Mouse (Mus musculus): ENCODE measurements around the gene Gaa. TPM values are rescaled to one million over a fixed set of nuclear protein-coding genes. Genes with fewer than 3 reads are reported as not detected.

Gene Gaa
- polyA plus RNA-seq (2015; fragmentation: Nextera tagmentation; extraction: Ambion mirVana) = 64.6 and 68.5 TPM in 2 replicates

DNA sequence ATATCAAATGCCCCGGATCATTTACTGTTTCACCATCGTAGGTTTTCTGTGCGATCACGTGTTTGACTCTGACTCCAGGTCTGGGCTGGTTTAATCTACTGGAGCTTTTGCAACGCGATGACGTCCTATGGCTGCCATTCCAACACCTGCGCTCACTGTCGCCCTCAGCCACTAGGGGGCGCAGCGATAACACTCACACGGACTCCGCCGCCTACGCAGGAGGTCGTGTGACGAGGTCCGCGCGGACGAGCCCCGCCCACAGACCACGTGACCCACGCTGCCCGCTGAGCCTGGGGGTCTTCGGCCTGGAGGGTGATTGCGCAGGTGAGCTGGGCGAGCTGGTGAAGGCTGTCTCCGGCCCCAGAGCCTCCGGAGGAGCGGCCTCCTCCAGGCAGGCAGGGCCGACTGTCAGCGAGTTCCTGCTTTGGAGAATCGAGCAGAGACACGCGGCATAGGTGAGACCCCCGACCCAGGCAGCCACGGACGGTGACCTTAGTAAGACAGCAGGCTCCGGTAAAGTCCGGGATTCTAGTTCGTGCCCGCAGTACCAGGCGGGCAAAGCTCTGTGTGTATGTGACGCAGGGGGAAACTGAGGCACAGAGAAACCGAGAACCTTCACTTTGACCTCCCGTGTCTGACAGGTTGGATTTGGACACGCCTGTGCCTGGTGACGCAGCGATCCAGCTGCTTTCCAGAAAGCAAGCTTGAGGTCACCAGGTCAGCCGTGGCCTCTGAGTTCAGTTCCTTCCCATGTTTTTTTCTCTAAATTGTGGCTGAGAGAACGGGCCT is at the start of gene Gaa:
Gaa (plus strand) TSS at position 120 of the 789 bp plus-strand sequence.
- ATAC-seq (replicated peaks; ENCODE audit: low FRiP score, low read depth) (peak; percentile 68), DNase-seq (ENCODE audit: low spot score) (peak; percentile 93)
- Histone ChIP-seq H3K9ac (ENCODE audit: low read depth, low read length) (peak within 1 kb of the TSS; percentile 73), H3K4me1 (replicated peaks; ENCODE audit: insufficient read depth, low read length) (no peaks in the 10 kb centered on the region), H3K27ac (peak within 1 kb of the TSS; percentile 48), H3K4me2 (ENCODE audit: low read length) (peak within 1 kb of the TSS; percentile 99), H3K27me3 (ENCODE audit: insufficient read depth, low read length) (no peaks in the 10 kb centered on the region), H3K4me3 (replicated peaks; ENCODE audit: low read depth, low read length) (peak within 1 kb of the TSS; percentile 67), H3K9me3 (replicated peaks; ENCODE audit: low read length) (no peaks in the 10 kb centered on the region), H3K36me3 (ENCODE audit: insufficient read depth, low read length) (0 out of 2 replicates have a peak, but pooled peaks cover 3% of the 10 kb centered on the region)
- 3% methylated on average over 52 of the region's 52 CpGs for WGBS
- peak; percentile 100 for TF ChIP-seq CTCF (IDR thresholded peaks at IDR 0.05; ENCODE audit: low read depth)

DNA sequence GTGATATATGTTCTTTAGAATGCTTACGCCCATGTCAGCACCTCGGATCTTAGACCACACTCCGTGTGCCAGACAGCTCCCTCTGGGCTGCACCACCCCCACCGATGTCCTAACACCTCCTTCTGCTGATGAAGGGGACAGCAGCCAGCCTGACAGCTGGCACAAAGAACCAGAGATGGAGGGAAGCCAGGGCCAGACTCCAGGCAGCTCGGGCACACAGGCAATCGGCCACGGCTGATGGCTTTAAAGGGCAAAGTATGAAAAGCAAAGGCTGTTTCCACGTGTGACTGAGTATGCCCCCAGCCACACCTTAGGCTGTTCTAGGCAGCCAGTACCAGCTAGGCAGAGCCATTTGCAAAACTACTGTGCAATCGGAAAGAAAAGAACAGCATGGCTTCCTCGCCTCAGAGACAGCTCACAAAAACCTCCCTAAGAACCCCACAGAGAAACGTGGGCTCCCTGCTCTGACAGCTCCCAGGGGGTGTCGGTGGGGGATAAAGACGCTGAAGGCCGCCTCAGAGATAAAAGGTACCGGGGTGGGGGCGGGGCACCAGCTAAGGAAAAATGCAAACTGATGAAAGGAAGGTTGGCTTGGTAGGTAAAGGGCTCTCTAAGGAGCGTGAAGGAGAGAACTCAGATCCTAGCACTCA is 47.7 kb upstream of the Gaa start:
- H3K4me3 ChIP-seq (replicated peaks; ENCODE audit: low read depth, low read length) = no peak overlapping the region
- TF ChIP-seq CTCF (IDR thresholded peaks at IDR 0.05; ENCODE audit: low read depth) = no peak
- H3K9ac ChIP-seq (ENCODE audit: low read depth, low read length) = no peak overlapping the region
- no peaks in the 10 kb centered on the region for H3K36me3 ChIP-seq (ENCODE audit: insufficient read depth, low read length)
- peaks cover 33% of the 10 kb centered on the region for H3K4me1 ChIP-seq (replicated peaks; ENCODE audit: insufficient read depth, low read length)
- H3K4me2 ChIP-seq (ENCODE audit: low read length) = no peak overlapping the region
- no peaks in the 10 kb centered on the region for H3K9me3 ChIP-seq (replicated peaks; ENCODE audit: low read length)
- DNase-seq (ENCODE audit: low spot score) (no peak), ATAC-seq (replicated peaks; ENCODE audit: low FRiP score, low read depth) (peak; percentile 37)
- 31% methylated on average over 17 of the region's 17 CpGs for WGBS
- H3K27me3 ChIP-seq (ENCODE audit: insufficient read depth, low read length) = no peaks in the 10 kb centered on the region
- H3K27ac ChIP-seq = peak overlapping the region; percentile 31; the same call in 1 of the 2 replicates

GRCm38 (mm10) chr11:119221812-119222510 is 45.7 kb upstream of the Gaa start:
- DNase-seq (ENCODE audit: low spot score) = no peak
- ATAC-seq (replicated peaks; ENCODE audit: low FRiP score, low read depth) = peak; percentile 55
- WGBS = 36% methylated on average over 10 of the region's 11 CpGs
- Histone ChIP-seq H3K4me1 (replicated peaks; ENCODE audit: insufficient read depth, low read length) (peaks cover 15% of the 10 kb centered on the region), H3K9me3 (replicated peaks; ENCODE audit: low read length) (no peaks in the 10 kb centered on the region), H3K4me3 (replicated peaks; ENCODE audit: low read depth, low read length) (no peak overlapping the region), H3K4me2 (ENCODE audit: low read length) (no peak overlapping the region), H3K9ac (ENCODE audit: low read depth, low read length) (no peak overlapping the region), H3K36me3 (ENCODE audit: insufficient read depth, low read length) (no peaks in the 10 kb centered on the region), H3K27ac (no peak overlapping the region), H3K27me3 (ENCODE audit: insufficient read depth, low read length) (no peaks in the 10 kb centered on the region)
- TF ChIP-seq CTCF (IDR thresholded peaks at IDR 0.05; ENCODE audit: low read depth) = no peak

DNA sequence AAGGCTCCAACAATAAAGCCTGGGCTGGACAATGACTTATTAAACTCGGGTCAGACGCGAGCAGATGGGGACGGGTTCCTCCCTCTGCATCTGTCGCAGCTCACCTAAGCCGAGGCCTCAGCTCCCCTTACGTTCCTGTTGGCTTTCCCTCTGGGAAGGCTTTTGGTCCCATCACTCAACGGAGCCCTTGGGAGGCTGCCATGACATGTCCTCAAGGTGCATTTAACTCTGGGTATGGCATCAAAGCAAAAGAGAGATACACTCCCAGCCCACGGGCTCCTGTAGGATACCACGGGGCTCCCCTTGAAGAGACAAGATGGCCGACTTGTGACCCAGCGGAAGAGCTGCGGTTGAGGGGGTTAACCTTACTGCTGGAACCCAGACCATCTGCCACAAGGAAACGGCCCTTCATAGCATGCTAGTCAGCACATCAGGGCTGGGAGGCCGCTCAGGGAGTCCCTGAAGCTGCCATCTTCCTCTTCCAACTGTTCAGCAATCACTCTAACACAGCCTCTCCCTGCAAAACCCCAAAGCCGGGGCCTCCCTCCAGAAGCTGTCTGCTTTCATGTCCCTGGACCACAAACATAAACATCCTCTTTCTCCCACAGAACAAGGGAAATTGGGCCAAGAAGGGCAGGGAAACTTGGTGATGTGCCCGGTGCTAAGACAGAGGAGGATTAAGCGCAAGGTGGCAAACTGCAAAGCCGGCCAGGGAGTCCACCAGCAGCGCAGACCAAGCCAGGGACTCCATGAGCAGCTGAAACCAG is 44.4 kb upstream of the Gaa start:
- Histone ChIP-seq H3K27ac (0 out of 2 replicates have a peak overlapping the region, but pooled peaks have one; percentile 13), H3K27me3 (ENCODE audit: insufficient read depth, low read length) (no peaks in the 10 kb centered on the region), H3K9ac (ENCODE audit: low read depth, low read length) (no peak overlapping the region), H3K9me3 (replicated peaks; ENCODE audit: low read length) (no peaks in the 10 kb centered on the region), H3K36me3 (ENCODE audit: insufficient read depth, low read length) (no peaks in the 10 kb centered on the region), H3K4me2 (ENCODE audit: low read length) (no peak overlapping the region), H3K4me1 (replicated peaks; ENCODE audit: insufficient read depth, low read length) (peaks cover 24% of the 10 kb centered on the region), H3K4me3 (replicated peaks; ENCODE audit: low read depth, low read length) (no peak overlapping the region)
- ATAC-seq (replicated peaks; ENCODE audit: low FRiP score, low read depth) = no peak
- 70% methylated on average over 20 of the region's 20 CpGs for WGBS
- no peak for TF ChIP-seq CTCF (IDR thresholded peaks at IDR 0.05; ENCODE audit: low read depth)
- DNase-seq (ENCODE audit: low spot score) = no peak

- Histone ChIP-seq H3K4me2 (ENCODE audit: low read length) (no peak overlapping the region), H3K9ac (ENCODE audit: low read depth, low read length) (no peak overlapping the region), H3K27ac (no peak overlapping the region), H3K9me3 (replicated peaks; ENCODE audit: low read length) (no peaks in the 10 kb centered on the region), H3K36me3 (ENCODE audit: insufficient read depth, low read length) (no peaks in the 10 kb centered on the region), H3K27me3 (ENCODE audit: insufficient read depth, low read length) (no peaks in the 10 kb centered on the region), H3K4me3 (replicated peaks; ENCODE audit: low read depth, low read length) (no peak overlapping the region), H3K4me1 (replicated peaks; ENCODE audit: insufficient read depth, low read length) (peaks cover 29% of the 10 kb centered on the region)
- no peak for TF ChIP-seq CTCF (IDR thresholded peaks at IDR 0.05; ENCODE audit: low read depth)
- ATAC-seq (replicated peaks; ENCODE audit: low FRiP score, low read depth) (no peak), DNase-seq (ENCODE audit: low spot score) (no peak)
- WGBS = 94% methylated on average over 6 of the region's 6 CpGs
Observed at GRCm38 (mm10) chr11:119224926-119225325, 42.8 kb upstream of the Gaa start.

All from kidney, postnatal 0 days (tissue).